Mouse (Mus musculus): ENCODE measurements at regions not wholly inside any gene's neighbourhood (a gene's known extent, or its start where the extent isn't known, plus 50 kb on each side); places are given as distances from the start of the nearest gene placed in this dataset.

- peaks cover 10% of the 10 kb centered on the region; the same call in 1 of the 2 replicates for H3K4me1 ChIP-seq
- no peak overlapping the region for H3K4me3 ChIP-seq
- H3K27me3 ChIP-seq (replicated peaks), result no peaks in the 10 kb centered on the region
- H3K36me3 ChIP-seq, result no peaks in the 10 kb centered on the region
- no peak overlapping the region for H3K9ac ChIP-seq
- WGBS, result 82% methylated on average over 5 of the region's 5 CpGs
- H3K27ac ChIP-seq (replicated peaks), result no peak overlapping the region
- no peaks in the 10 kb centered on the region for H3K9me3 ChIP-seq
- no peak for ATAC-seq (ENCODE audit: extremely low read depth, insufficient number of reproducible peaks, low FRiP score, low TSS enrichment)
- H3K4me2 ChIP-seq, result no peak overlapping the region
Measured at GRCm38 (mm10) chr10:126788277-126788676, 112.9 kb downstream of the Atp23 start.

GRCm38 (mm10) chr10:126783161-126783560 is 118.0 kb downstream of the Atp23 start:
- H3K4me2 ChIP-seq, result no peak overlapping the region
- no peaks in the 10 kb centered on the region for H3K4me1 ChIP-seq
- ATAC-seq (ENCODE audit: extremely low read depth, insufficient number of reproducible peaks, low FRiP score, low TSS enrichment), result no peak
- no peaks in the 10 kb centered on the region for H3K9me3 ChIP-seq
- H3K4me3 ChIP-seq, result no peak overlapping the region
- no peaks in the 10 kb centered on the region for H3K36me3 ChIP-seq
- no peak overlapping the region for H3K27ac ChIP-seq (replicated peaks)
- 83% methylated on average over 8 of the region's 8 CpGs for WGBS
- H3K27me3 ChIP-seq (replicated peaks), result no peaks in the 10 kb centered on the region
- H3K9ac ChIP-seq, result no peak overlapping the region

- Histone ChIP-seq H3K4me2 (no peak overlapping the region), H3K4me3 (no peak overlapping the region), H3K27me3 (replicated peaks) (no peaks in the 10 kb centered on the region), H3K27ac (replicated peaks) (no peak overlapping the region), H3K36me3 (no peaks in the 10 kb centered on the region), H3K4me1 (no peaks in the 10 kb centered on the region), H3K9me3 (no peaks in the 10 kb centered on the region), H3K9ac (no peak overlapping the region)
- 74% methylated on average over 3 of the region's 3 CpGs for WGBS
- ATAC-seq (ENCODE audit: extremely low read depth, insufficient number of reproducible peaks, low FRiP score, low TSS enrichment), result no peak
Measured at GRCm38 (mm10) chr10:126776603-126777002, 124.6 kb downstream of the Atp23 start.

GRCm38 (mm10) chr10:126775946-126776345 is 125.2 kb downstream of the Atp23 start:
- no peaks in the 10 kb centered on the region for H3K27me3 ChIP-seq (replicated peaks)
- H3K4me1 ChIP-seq, result no peaks in the 10 kb centered on the region
- no peak overlapping the region for H3K4me3 ChIP-seq
- no peaks in the 10 kb centered on the region for H3K9me3 ChIP-seq
- ATAC-seq (ENCODE audit: extremely low read depth, insufficient number of reproducible peaks, low FRiP score, low TSS enrichment), result no peak
- H3K36me3 ChIP-seq, result no peaks in the 10 kb centered on the region
- H3K27ac ChIP-seq (replicated peaks), result no peak overlapping the region
- WGBS, result 75% methylated on average over 13 of the region's 13 CpGs
- no peak overlapping the region for H3K4me2 ChIP-seq
- no peak overlapping the region for H3K9ac ChIP-seq

GRCm38 (mm10) chr10:126770446-126771020 is 130.6 kb downstream of the Atp23 start:
- H3K9ac ChIP-seq, result no peak overlapping the region
- no peaks in the 10 kb centered on the region for H3K36me3 ChIP-seq
- H3K4me3 ChIP-seq, result no peak overlapping the region
- WGBS, result 77% methylated on average over 6 of the region's 6 CpGs
- H3K27ac ChIP-seq (replicated peaks), result no peak overlapping the region
- no peaks in the 10 kb centered on the region for H3K9me3 ChIP-seq
- ATAC-seq (ENCODE audit: extremely low read depth, insufficient number of reproducible peaks, low FRiP score, low TSS enrichment), result no peak
- H3K4me2 ChIP-seq, result no peak overlapping the region
- H3K27me3 ChIP-seq (replicated peaks), result no peaks in the 10 kb centered on the region
- H3K4me1 ChIP-seq, result no peaks in the 10 kb centered on the region

GRCm38 (mm10) chr10:126765648-126766047 is 135.5 kb downstream of the Atp23 start:
- H3K9ac ChIP-seq, result no peak overlapping the region
- no peak overlapping the region for H3K4me3 ChIP-seq
- ATAC-seq (ENCODE audit: extremely low read depth, insufficient number of reproducible peaks, low FRiP score, low TSS enrichment), result no peak
- no peaks in the 10 kb centered on the region for H3K9me3 ChIP-seq
- no peaks in the 10 kb centered on the region for H3K4me1 ChIP-seq
- WGBS, result 66% methylated on average over 2 of the region's 2 CpGs
- no peaks in the 10 kb centered on the region for H3K36me3 ChIP-seq
- no peaks in the 10 kb centered on the region for H3K27me3 ChIP-seq (replicated peaks)
- no peak overlapping the region for H3K4me2 ChIP-seq
- no peak overlapping the region for H3K27ac ChIP-seq (replicated peaks)

- Histone ChIP-seq H3K9ac (no peak overlapping the region), H3K9me3 (no peaks in the 10 kb centered on the region)
Measured at GRCm38 (mm10) chr10:126764740-126765139, 136.4 kb downstream of the Atp23 start.

GRCm38 (mm10) chr10:126763976-126764375 is 137.2 kb downstream of the Atp23 start:
- H3K36me3 ChIP-seq, result no peaks in the 10 kb centered on the region
- 60% methylated on average over 5 of the region's 5 CpGs for WGBS
- H3K9me3 ChIP-seq, result no peaks in the 10 kb centered on the region

More at GRCm38 (mm10) chr10:126764740-126765139, 136.4 kb downstream of the Atp23 start:
- H3K4me2 ChIP-seq, result no peak overlapping the region
- no peaks in the 10 kb centered on the region for H3K36me3 ChIP-seq
- no peaks in the 10 kb centered on the region for H3K4me1 ChIP-seq
- no peaks in the 10 kb centered on the region for H3K27me3 ChIP-seq (replicated peaks)
- 58% methylated on average over 8 of the region's 8 CpGs for WGBS
- no peak overlapping the region for H3K27ac ChIP-seq (replicated peaks)
- no peak for ATAC-seq (ENCODE audit: extremely low read depth, insufficient number of reproducible peaks, low FRiP score, low TSS enrichment)
- H3K4me3 ChIP-seq, result no peak overlapping the region

GRCm38 (mm10) chr10:126758682-126759081 is 142.5 kb downstream of the Atp23 start:
- Histone ChIP-seq H3K9me3 (no peaks in the 10 kb centered on the region), H3K4me1 (no peaks in the 10 kb centered on the region), H3K27ac (replicated peaks) (no peak overlapping the region), H3K4me2 (no peak overlapping the region), H3K36me3 (no peaks in the 10 kb centered on the region), H3K4me3 (no peak overlapping the region), H3K27me3 (replicated peaks) (no peaks in the 10 kb centered on the region), H3K9ac (no peak overlapping the region)
- 71% methylated on average over 7 of the region's 7 CpGs for WGBS
- no peak for ATAC-seq (ENCODE audit: extremely low read depth, insufficient number of reproducible peaks, low FRiP score, low TSS enrichment)

More at GRCm38 (mm10) chr10:126763976-126764375, 137.2 kb downstream of the Atp23 start:
- Histone ChIP-seq H3K4me1 (no peaks in the 10 kb centered on the region), H3K27me3 (replicated peaks) (no peaks in the 10 kb centered on the region), H3K4me2 (no peak overlapping the region), H3K4me3 (no peak overlapping the region), H3K9ac (no peak overlapping the region), H3K27ac (replicated peaks) (no peak overlapping the region)
- ATAC-seq (ENCODE audit: extremely low read depth, insufficient number of reproducible peaks, low FRiP score, low TSS enrichment), result no peak

GRCm38 (mm10) chr10:126753201-126753600 is 148.0 kb downstream of the Atp23 start:
- WGBS, result 62% methylated on average over 6 of the region's 6 CpGs
- H3K27me3 ChIP-seq (replicated peaks), result no peaks in the 10 kb centered on the region

GRCm38 (mm10) chr10:126752699-126753098 is 148.5 kb downstream of the Atp23 start:
- no peak overlapping the region for H3K4me2 ChIP-seq
- H3K27me3 ChIP-seq (replicated peaks), result no peaks in the 10 kb centered on the region
- no peaks in the 10 kb centered on the region for H3K4me1 ChIP-seq
- H3K9ac ChIP-seq, result no peak overlapping the region
- H3K9me3 ChIP-seq, result no peaks in the 10 kb centered on the region
- WGBS, result 57% methylated on average over 11 of the region's 11 CpGs
- H3K4me3 ChIP-seq, result no peak overlapping the region
- no peak for ATAC-seq (ENCODE audit: extremely low read depth, insufficient number of reproducible peaks, low FRiP score, low TSS enrichment)
- H3K36me3 ChIP-seq, result no peaks in the 10 kb centered on the region
- H3K27ac ChIP-seq (replicated peaks), result no peak overlapping the region

More at GRCm38 (mm10) chr10:126753201-126753600, 148.0 kb downstream of the Atp23 start:
- Histone ChIP-seq H3K27ac (replicated peaks) (no peak overlapping the region), H3K36me3 (no peaks in the 10 kb centered on the region), H3K9me3 (no peaks in the 10 kb centered on the region), H3K4me3 (no peak overlapping the region), H3K4me1 (no peaks in the 10 kb centered on the region), H3K4me2 (no peak overlapping the region), H3K9ac (no peak overlapping the region)
- no peak for ATAC-seq (ENCODE audit: extremely low read depth, insufficient number of reproducible peaks, low FRiP score, low TSS enrichment)

- 67% methylated on average over 17 of the region's 17 CpGs for WGBS
- Histone ChIP-seq H3K4me1 (no peaks in the 10 kb centered on the region), H3K4me3 (no peak overlapping the region), H3K36me3 (no peaks in the 10 kb centered on the region), H3K27ac (replicated peaks) (no peak overlapping the region), H3K9me3 (no peaks in the 10 kb centered on the region), H3K4me2 (no peak overlapping the region), H3K27me3 (replicated peaks) (no peaks in the 10 kb centered on the region), H3K9ac (no peak overlapping the region)
- ATAC-seq (ENCODE audit: extremely low read depth, insufficient number of reproducible peaks, low FRiP score, low TSS enrichment), result no peak
Measured at GRCm38 (mm10) chr10:126748696-126749466, 152.3 kb downstream of the Atp23 start.
